Mouse (Mus musculus) E14TG2a.4 (cell line): ENCODE results near the gene Mob3a.
A peak's percentile ranks its signal among the peaks of the same experiment; 100 is the strongest.

ENCODE experiments used
- H3K27me3 ChIP-seq: 2 replicates; pipeline ENCODE4 v1.6.1; 2014; ENCODE audit warnings: low read length, control low read depth; ENCODE audit not compliant: insufficient read depth
- H3K36me3 ChIP-seq: 2 replicates; pipeline ENCODE4 v1.6.1; 2014; ENCODE audit warnings: low read length, control low read depth; ENCODE audit not compliant: insufficient read depth
- H3K4me1 ChIP-seq: replicated peaks from 2 replicates; pipeline ENCODE4 v1.6.1; 2014; ENCODE audit warnings: low read depth, low read length, control low read depth
- H3K4me3 ChIP-seq: replicated peaks from 2 replicates; pipeline ENCODE4 v1.5.1; 2014; ENCODE audit warnings: mild to moderate bottlenecking, low read length
- H3K9me3 ChIP-seq: 2 replicates; pipeline ENCODE4 v1.6.1; 2014; ENCODE audit warnings: low read length, control low read depth
- CTCF ChIP-seq: conservative IDR thresholded peaks from 2 replicates; pipeline ENCODE4 v1.5.1; 2014; ENCODE audit warnings: low read length
- NANOG ChIP-seq: IDR thresholded peaks from 2 replicates; pipeline ENCODE4 v1.6.1; 2014; ENCODE audit warnings: borderline replicate concordance, low read length, mixed read lengths
- POU5F1 ChIP-seq: IDR thresholded peaks from 2 replicates; pipeline ENCODE4 v1.6.1; 2014; ENCODE audit warnings: low read length, borderline replicate concordance

Mob3a gene

DNA sequence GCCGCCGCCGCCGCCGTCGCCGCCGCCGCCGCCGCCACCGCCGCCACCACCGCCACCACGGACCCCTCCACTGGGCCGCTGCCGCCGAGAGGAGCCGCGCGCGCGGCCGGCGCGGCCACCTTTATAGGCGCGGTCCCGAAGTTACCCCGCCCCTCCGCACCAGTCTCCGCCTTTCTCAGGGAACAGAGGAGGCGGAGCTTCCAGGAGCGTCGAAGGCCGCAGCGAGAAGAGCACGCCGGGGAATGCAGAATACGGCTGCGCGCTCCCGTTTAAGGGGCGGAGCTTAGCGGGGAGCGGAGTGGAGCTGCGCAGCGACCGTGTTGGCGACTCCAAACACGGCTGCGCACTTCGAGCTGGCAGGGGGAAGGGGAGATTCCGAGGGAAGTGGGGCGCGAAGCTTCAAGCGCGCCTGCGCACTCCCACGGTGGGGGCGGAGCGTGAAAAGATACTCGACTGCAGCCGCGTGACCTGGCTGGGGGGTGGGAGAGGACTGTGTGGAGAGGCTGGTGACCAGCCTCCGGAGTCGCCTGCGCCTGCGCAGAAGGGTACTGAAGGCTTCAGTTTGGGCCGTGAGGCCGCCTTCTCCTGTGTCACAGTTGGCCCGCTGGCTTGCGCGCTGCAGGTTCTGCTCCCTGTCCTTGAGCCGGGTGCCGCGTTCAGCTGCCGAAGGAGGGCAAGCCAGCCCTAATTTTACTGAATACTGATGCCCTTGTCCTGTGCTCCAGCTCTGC lies 25.4 kb downstream of the Mob3a start:
- peak overlapping the region; percentile 87 for H3K4me3 ChIP-seq
- H3K9me3 ChIP-seq: no peaks in the 10 kb centered on the region
- TF ChIP-seq CTCF: no peak
- TF ChIP-seq POU5F1: no peak
- no peak for TF ChIP-seq NANOG
- H3K4me1 ChIP-seq: peaks cover 74% of the 10 kb centered on the region
- H3K36me3 ChIP-seq: peaks cover 37% of the 10 kb centered on the region
- no peaks in the 10 kb centered on the region for H3K27me3 ChIP-seq

DNA sequence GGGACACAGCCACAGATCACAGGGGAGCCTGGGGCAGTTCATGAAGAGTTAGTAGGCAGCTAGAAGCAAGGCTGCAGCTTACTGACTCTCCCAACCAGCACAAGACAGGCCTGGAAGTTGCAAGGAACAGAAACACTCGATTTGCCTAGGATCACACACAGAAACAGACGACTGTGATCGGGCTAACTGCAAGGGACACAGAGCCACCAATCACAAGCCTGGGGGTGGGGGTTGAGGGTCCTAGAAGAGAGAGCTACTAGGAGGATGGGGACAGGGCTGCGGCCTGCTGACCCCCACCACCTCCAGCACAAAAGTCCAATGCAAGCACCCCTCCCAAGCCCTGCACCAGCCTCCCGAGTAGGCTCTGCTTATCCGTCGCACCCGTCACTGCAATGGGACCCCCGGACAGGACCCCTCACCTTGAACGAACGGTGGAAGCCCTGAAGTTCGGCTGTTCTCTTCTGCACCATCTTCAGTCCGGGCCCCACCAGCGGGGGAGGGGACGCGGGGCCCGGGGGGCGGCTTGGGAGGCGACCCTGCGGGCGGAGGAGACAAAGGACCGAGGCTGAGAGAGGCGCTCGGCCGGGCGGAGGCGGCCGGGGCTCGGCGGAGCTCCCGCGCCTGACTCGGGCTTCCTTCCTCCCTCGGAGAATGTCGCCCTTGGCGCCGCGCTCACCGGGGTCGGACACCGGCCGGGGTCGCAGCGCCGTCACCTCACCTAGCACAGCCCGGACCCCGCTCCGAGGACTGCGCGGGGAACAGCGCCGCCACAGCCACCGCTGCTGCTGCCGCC lies 26.2 kb downstream of the Mob3a start:
- no peaks in the 10 kb centered on the region for H3K9me3 ChIP-seq
- H3K36me3 ChIP-seq: peaks cover 45% of the 10 kb centered on the region
- H3K4me1 ChIP-seq: peaks cover 74% of the 10 kb centered on the region
- TF ChIP-seq NANOG: no peak
- no peak for TF ChIP-seq POU5F1
- TF ChIP-seq CTCF: no peak
- no peaks in the 10 kb centered on the region for H3K27me3 ChIP-seq
- H3K4me3 ChIP-seq: peak overlapping the region; percentile 87

DNA sequence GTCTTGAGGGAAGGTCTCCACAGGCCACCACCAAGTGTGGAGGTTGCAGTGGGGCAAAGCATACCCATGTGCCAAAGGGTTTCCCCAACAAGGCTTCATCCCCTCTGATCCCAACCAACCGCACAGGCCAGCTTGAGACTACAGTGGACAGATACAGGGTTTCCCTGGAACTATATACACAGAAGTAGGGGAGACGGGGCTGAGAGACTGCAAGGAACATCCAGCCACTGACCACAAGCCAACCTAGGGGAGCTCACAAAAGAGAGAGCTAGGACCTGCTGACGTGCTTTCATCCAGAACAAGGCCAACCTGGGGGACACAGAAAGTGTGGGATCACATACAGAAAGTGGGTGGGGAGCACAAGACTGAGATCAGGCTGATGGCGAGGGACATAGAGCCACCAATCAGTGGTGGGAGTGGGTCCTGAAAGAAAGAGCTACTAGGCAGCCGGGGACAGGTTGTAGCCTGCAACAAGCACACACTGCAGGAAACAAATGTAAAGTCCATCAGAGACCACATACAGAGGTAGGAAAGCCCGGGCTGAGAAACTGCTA lies 26.8 kb downstream of the Mob3a start:
- Histone ChIP-seq H3K27me3 (no peaks in the 10 kb centered on the region), H3K36me3 (peaks cover 52% of the 10 kb centered on the region), H3K4me1 (peaks cover 69% of the 10 kb centered on the region), H3K9me3 (no peaks in the 10 kb centered on the region), H3K4me3 (peak overlapping the region; percentile 87)
- TF ChIP-seq NANOG: no peak

DNA sequence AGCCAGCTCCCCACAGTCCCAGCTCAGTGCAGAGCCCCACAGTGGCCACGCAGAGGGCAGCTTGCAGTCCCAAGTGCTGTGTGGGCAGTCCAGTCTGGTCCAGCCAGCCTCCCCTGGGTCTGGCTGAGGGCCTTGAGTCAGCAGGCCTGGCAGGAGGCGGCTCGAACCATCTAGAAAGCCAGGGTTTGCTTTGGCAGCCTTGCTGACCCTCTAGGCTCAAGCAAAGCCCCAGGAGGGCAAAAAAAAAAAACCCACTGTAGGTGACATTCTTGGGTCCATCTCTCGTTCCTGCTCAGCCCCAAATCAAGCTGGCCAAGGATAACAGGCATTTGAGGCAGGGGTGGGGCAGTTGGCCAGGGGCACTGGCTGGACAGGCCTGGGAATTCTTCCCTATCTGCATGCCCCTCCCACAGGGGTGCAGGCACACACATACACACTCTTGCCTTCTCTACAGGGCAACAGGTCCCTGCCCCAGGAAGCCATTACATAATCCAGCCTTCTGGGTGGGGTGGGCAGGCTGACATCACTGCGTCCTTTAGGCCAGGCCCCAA lies 27.5 kb downstream of the Mob3a start:
- TF ChIP-seq NANOG (no peak), POU5F1 (no peak), CTCF (no peak)

DNA sequence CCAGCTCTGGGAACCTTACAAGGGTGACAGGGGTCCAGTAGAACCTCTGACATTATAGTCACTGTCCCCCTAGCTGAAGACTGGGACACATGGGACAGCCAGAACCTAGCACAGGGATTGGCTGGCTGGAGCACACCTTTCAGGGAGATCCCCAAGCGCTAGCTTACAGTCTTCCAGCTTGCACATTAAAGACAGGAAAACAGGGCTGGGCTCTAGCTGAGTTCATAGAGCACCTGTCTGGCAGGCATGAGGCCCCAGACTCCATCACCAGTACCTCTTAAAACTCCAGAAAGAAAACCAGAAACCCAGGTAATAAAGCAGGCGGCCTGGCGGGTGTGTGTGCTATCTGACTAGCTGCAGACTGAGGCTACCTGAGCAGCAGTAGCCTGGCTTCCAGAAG lies 28.1 kb downstream of the Mob3a start:
- Histone ChIP-seq H3K27me3 (no peaks in the 10 kb centered on the region), H3K36me3 (peaks cover 64% of the 10 kb centered on the region), H3K9me3 (no peaks in the 10 kb centered on the region), H3K4me1 (peaks cover 69% of the 10 kb centered on the region), H3K4me3 (no peak overlapping the region)
- no peak for TF ChIP-seq POU5F1
- no peak for TF ChIP-seq NANOG
- no peak for TF ChIP-seq CTCF

More for the DNA sequence above, 27.5 kb downstream of the Mob3a start:
- peaks cover 69% of the 10 kb centered on the region for H3K4me1 ChIP-seq
- no peaks in the 10 kb centered on the region for H3K9me3 ChIP-seq
- peaks cover 58% of the 10 kb centered on the region for H3K36me3 ChIP-seq
- H3K4me3 ChIP-seq: peak overlapping the region; percentile 87; the same call in 1 of the 2 replicates
- H3K27me3 ChIP-seq: no peaks in the 10 kb centered on the region

DNA sequence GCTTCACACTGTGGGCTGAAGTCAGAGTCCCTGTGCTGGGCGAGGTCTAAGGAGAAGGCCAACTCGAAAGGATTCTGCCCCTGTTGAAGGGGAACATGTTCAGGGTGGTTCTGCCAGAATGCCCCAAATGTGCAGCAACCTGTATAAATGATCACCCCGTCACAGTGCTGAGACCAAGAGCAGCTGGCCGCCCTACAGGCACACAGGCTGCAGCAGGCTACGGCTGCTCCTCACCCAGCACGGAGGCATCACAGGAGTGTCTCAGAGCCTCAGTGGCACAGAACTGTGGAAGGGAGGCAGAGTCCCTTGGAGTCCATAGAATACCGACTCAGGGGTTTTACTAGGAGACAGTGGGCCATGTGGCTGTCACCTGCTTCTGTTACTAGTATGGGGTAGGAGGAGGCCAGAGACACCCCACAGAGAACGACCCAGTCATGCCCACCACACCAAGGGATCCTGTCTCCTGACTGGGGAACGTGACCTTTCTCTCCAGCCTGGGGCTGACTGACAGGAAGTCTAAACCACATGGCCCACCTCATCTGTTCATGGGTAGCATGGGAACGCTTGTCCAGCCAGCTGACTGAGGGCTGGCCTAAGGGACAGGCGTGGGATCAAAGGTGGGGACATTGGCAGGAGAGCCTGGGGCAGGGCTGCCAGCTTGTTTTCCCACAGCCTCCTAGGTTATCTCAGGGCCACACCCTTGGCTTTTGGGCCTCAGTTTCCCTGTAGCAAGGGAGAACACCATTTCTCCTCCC lies 29.7 kb downstream of the Mob3a start:
- TF ChIP-seq POU5F1 (no peak), NANOG (no peak), CTCF (no peak)
- Histone ChIP-seq H3K4me1 (peaks cover 69% of the 10 kb centered on the region), H3K36me3 (peaks cover 80% of the 10 kb centered on the region), H3K4me3 (no peak overlapping the region), H3K9me3 (no peaks in the 10 kb centered on the region), H3K27me3 (no peaks in the 10 kb centered on the region)

DNA sequence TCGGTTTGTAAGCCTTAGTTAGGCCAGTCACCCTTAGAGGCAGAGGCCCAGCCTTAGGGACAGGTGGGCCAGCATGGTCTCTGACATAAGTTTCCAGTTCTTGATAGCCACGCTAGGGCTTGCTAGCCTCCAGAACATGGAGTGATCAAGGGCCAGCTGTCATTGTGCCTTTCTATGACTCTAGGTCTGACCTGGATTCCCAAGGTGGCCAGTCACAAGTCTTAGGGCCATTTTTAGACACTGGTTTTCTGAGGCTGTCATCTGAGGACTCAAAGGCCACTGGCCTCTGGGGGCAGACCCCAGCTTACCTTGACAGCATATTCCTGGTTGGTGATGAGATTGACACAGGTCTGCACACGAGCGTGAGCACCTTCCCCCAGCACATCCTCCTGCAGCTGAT lies 30.5 kb downstream of the Mob3a start:
- no peaks in the 10 kb centered on the region for H3K9me3 ChIP-seq
- peaks cover 88% of the 10 kb centered on the region for H3K36me3 ChIP-seq
- H3K4me1 ChIP-seq: peaks cover 73% of the 10 kb centered on the region
- H3K4me3 ChIP-seq: no peak overlapping the region
- no peaks in the 10 kb centered on the region for H3K27me3 ChIP-seq
- TF ChIP-seq POU5F1: no peak
- no peak for TF ChIP-seq CTCF
- TF ChIP-seq NANOG: no peak

DNA sequence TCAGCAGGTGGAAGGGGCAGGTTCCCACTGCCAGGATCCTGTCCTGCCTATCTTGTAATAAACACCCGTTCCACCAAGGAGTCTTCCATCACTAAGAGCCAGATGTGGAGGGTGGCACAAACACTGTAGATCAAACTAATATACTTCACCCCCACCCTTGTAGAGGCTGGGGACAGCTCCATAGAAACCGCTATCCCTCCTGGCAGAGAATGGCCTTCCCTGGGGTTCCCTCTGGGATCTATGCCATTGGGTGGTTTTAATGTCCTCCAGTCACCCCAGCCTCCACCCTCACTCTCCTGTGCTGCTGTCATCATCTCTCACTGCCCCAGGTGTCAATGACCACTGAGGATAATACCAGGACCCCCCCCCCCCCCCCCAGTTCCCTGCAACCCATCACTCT lies 31.2 kb downstream of the Mob3a start:
- H3K36me3 ChIP-seq: peaks cover 94% of the 10 kb centered on the region
- TF ChIP-seq CTCF: no peak
- H3K9me3 ChIP-seq: no peaks in the 10 kb centered on the region
- H3K4me1 ChIP-seq: peaks cover 80% of the 10 kb centered on the region
- no peaks in the 10 kb centered on the region for H3K27me3 ChIP-seq
- no peak overlapping the region for H3K4me3 ChIP-seq
